Mouse (Mus musculus) embryonic facial prominence, embryonic 12.5 days (tissue): Measurements from ENCODE around the gene Dcps. TPM values are rescaled to one million over a fixed set of nuclear protein-coding genes. Genes with fewer than 3 reads are reported as not detected.

Experiments used
- ATAC-seq: fragments of 200-750 bp; cut with Nextera tagmentation; 2 replicates; pipeline ENCODE4 v1.8.0; 2017; ENCODE audit not compliant: insufficient number of reproducible peaks, insufficient read depth, low FRiP score, low TSS enrichment
- H3K27ac ChIP-seq: fragments of 300-500 bp; sonication (generic); 2 replicates; pipeline ENCODE4 v1.5.1; 2016; ENCODE audit warnings: mild to moderate bottlenecking
- H3K27me3 ChIP-seq: fragments of 300-500 bp; sonication (generic); 2 replicates; pipeline ENCODE4 v1.6.1; 2016; ENCODE audit warnings: mild to moderate bottlenecking, moderate library complexity
- H3K36me3 ChIP-seq: fragments of 300-500 bp; sonication (generic); 2 replicates; pipeline ENCODE4 v1.6.1; 2016; ENCODE audit warnings: mild to moderate bottlenecking
- H3K4me1 ChIP-seq: fragments of 300-500 bp; sonication (generic); 2 replicates; pipeline ENCODE4 v1.6.1; 2016
- H3K4me2 ChIP-seq: fragments of 300-500 bp; sonication (generic); replicated peaks from 2 replicates; pipeline ENCODE4 v1.6.1; 2016; ENCODE audit warnings: mild to moderate bottlenecking, moderate library complexity
- H3K4me3 ChIP-seq: fragments of 300-500 bp; sonication (generic); 2 replicates; pipeline ENCODE4 v1.5.1; 2016; ENCODE audit warnings: mild to moderate bottlenecking
- H3K9ac ChIP-seq: fragments of 300-500 bp; sonication (generic); 2 replicates; pipeline ENCODE4 v1.6.1; 2016; ENCODE audit warnings: mild to moderate bottlenecking, moderate library complexity
- H3K9me3 ChIP-seq: fragments of 300-500 bp; sonication (generic); 2 replicates; pipeline ENCODE4 v1.6.1; 2016; ENCODE audit warnings: mild to moderate bottlenecking, moderate library complexity
- WGBS: fragments of 180-500 bp; shearing (Covaris S2); methylation state at CpG from one replicate; pipeline ENCODE4 v1.1.7; 2016; 5-methylcytosine and 5-hydroxymethylcytosine counted together
- polyA plus RNA-seq: library from polyadenylated mRNA; unstranded; fragments of >200 nt; fragmentation: Nextera tagmentation; extraction: Ambion mirVana; gene quantifications from 2 replicates; pipeline ENCODE4 v1.2.1, GENCODE M21; 2016

Dcps gene
- polyA plus RNA-seq, 1 experiment from 2014 or later = 77.6 TPM

DNA sequence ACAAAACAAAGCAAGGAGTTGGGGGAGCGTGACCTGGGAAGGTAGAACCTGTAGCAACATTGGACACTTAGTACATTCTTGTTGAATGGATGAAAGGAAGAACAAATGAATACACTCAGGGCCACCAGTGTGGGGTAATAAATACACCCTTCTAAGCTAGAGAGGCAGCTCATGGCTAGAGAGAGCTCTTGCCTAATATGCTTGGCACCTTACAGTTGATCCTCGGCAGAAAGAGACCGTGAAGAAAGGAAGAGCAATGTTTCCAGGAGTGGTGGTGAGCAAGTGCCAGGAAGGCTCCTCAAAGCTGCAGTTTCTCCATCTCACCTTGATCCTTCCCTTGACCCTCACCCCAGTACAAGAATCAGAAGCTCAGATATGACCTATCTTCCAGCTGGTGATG lies 47.3 kb downstream of the Dcps start:
- Histone ChIP-seq H3K4me3 (no peak overlapping the region), H3K4me1 (no peaks in the 10 kb centered on the region), H3K27ac (no peak overlapping the region), H3K9me3 (no peaks in the 10 kb centered on the region), H3K4me2 (no peak overlapping the region), H3K9ac (no peak overlapping the region), H3K36me3 (peaks cover 29% of the 10 kb centered on the region), H3K27me3 (no peaks in the 10 kb centered on the region)
- WGBS = 91% methylated on average over 3 of the region's 3 CpGs
- ATAC-seq = no peak

- H3K9ac ChIP-seq = no peak overlapping the region
- no peak for ATAC-seq
- H3K36me3 ChIP-seq = peaks cover 29% of the 10 kb centered on the region
- no peaks in the 10 kb centered on the region for H3K27me3 ChIP-seq
- no peak overlapping the region for H3K4me3 ChIP-seq
- 94% methylated on average over 5 of the region's 5 CpGs for WGBS
- H3K4me2 ChIP-seq = no peak overlapping the region
- H3K9me3 ChIP-seq = no peaks in the 10 kb centered on the region
- H3K4me1 ChIP-seq = no peaks in the 10 kb centered on the region
- H3K27ac ChIP-seq = no peak overlapping the region
These were observed 48.3 kb downstream of the Dcps start for GRCm38 (mm10) chr9:35127561-35127960.

- Histone ChIP-seq H3K4me3 (no peak overlapping the region), H3K4me2 (no peak overlapping the region), H3K36me3 (peaks cover 28% of the 10 kb centered on the region), H3K27me3 (no peaks in the 10 kb centered on the region), H3K9ac (no peak overlapping the region), H3K27ac (no peak overlapping the region), H3K4me1 (no peaks in the 10 kb centered on the region), H3K9me3 (no peaks in the 10 kb centered on the region)
- ATAC-seq = no peak
- 87% methylated on average over 6 of the region's 6 CpGs for WGBS
These were observed 48.7 kb downstream of the Dcps start for GRCm38 (mm10) chr9:35127147-35127546.

- no peaks in the 10 kb centered on the region for H3K9me3 ChIP-seq
- H3K27me3 ChIP-seq = no peaks in the 10 kb centered on the region
- WGBS = 92% methylated on average over 8 of the region's 8 CpGs
- no peak for ATAC-seq
- no peaks in the 10 kb centered on the region for H3K4me1 ChIP-seq
- no peak overlapping the region for H3K4me2 ChIP-seq
- no peak overlapping the region for H3K9ac ChIP-seq
- no peak overlapping the region for H3K4me3 ChIP-seq
- H3K36me3 ChIP-seq = peaks cover 24% of the 10 kb centered on the region
- H3K27ac ChIP-seq = no peak overlapping the region
These were observed 51.2 kb downstream of the Dcps start for GRCm38 (mm10) chr9:35124678-35124955.

- H3K4me2 ChIP-seq = no peak overlapping the region
- WGBS = 80% methylated on average over 11 of the region's 11 CpGs
These were observed 51.8 kb downstream of the Dcps start for GRCm38 (mm10) chr9:35123804-35124677.

GRCm38 (mm10) chr9:35123456-35123803 lies 52.4 kb downstream of the Dcps start:
- H3K36me3 ChIP-seq = peaks cover 17% of the 10 kb centered on the region
- no peak overlapping the region for H3K9ac ChIP-seq
- ATAC-seq = no peak
- 46% methylated on average over 2 of the region's 2 CpGs for WGBS
- no peak overlapping the region for H3K27ac ChIP-seq
- H3K4me2 ChIP-seq = no peak overlapping the region
- H3K4me1 ChIP-seq = no peaks in the 10 kb centered on the region
- no peaks in the 10 kb centered on the region for H3K9me3 ChIP-seq
- H3K4me3 ChIP-seq = no peak overlapping the region
- H3K27me3 ChIP-seq = no peaks in the 10 kb centered on the region

More at GRCm38 (mm10) chr9:35123804-35124677, 51.8 kb downstream of the Dcps start:
- Histone ChIP-seq H3K9ac (no peak overlapping the region), H3K27ac (no peak overlapping the region; the same call in 1 of the 2 replicates), H3K36me3 (peaks cover 21% of the 10 kb centered on the region), H3K4me1 (no peaks in the 10 kb centered on the region), H3K4me3 (no peak overlapping the region), H3K9me3 (no peaks in the 10 kb centered on the region), H3K27me3 (no peaks in the 10 kb centered on the region)
- no peak for ATAC-seq

DNA sequence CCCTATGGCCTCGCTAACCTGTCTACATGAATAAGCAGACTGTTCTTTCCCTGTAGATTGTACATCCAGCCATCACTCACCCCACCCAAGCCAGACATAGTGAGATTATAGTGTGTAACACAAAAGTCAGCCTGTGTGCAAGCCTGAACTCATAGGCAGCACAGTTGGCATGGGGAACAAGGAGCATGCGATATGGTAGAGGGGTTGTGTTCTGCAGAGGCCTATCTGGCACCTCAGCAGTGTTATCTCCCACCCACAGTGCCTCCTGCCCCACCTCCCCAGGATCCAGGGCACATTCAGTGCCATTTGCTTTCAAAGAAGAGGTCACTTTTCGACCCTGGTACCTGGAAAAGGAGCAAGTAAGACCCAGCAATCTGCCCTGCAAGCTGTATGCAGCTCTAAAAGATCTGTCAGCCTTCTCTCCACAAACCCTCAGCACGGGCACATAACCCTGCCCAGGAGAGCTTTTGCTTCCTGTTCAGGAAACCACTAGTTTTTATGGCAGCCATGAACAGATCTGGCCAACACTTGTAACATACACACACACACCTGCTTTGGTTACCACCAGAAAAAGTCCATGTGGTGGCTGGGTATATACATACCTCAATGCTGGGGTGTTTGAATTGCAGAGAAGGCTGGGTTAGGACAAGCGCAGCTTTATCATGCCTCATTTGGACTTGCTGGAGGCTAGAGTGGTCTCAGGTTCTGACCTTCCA lies 53.2 kb downstream of the Dcps start:
- no peaks in the 10 kb centered on the region for H3K9me3 ChIP-seq
- ATAC-seq = no peak
- no peaks in the 10 kb centered on the region for H3K27me3 ChIP-seq
- no peak overlapping the region for H3K4me2 ChIP-seq
- peaks cover 15% of the 10 kb centered on the region; the same call in 1 of the 2 replicates for H3K36me3 ChIP-seq
- 74% methylated on average over 5 of the region's 5 CpGs for WGBS
- no peak overlapping the region for H3K27ac ChIP-seq
- no peak overlapping the region for H3K4me3 ChIP-seq
- H3K9ac ChIP-seq = no peak overlapping the region
- H3K4me1 ChIP-seq = peaks cover 5% of the 10 kb centered on the region; the same call in 1 of the 2 replicates

DNA sequence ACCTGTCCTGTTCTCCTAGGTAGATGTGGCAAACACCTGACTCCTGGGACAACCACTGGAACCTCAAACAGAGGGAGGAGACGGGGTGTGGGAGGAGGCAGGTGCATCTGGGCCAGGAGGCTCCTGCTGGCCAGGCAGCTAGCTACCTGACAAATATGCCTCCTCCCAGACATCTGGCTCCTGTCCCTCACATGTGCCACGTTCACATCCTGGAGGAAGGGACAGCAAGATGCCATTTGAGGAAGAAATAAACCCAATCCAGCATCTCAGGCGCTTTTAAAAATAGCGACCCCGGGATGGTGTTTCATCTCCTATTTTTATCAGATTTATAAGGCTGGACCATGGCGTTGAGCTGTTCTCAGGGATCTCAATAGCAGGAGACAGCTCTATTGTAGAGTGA lies 56.7 kb downstream of the Dcps start, which contains the start of gene St3gal4:
Gene St3gal4 (minus strand): TSS at position 101 of the 400 bp plus-strand sequence.
- H3K27me3 ChIP-seq = no peaks in the 10 kb centered on the region
- H3K36me3 ChIP-seq = no peaks in the 10 kb centered on the region
- H3K4me1 ChIP-seq = peaks cover 26% of the 10 kb centered on the region
- ATAC-seq = no peak
- no peaks in the 10 kb centered on the region for H3K9me3 ChIP-seq
- H3K4me3 ChIP-seq = no peak within 1 kb of the TSS
- WGBS = 83% methylated on average over 6 of the region's 6 CpGs
- no peak within 1 kb of the TSS for H3K27ac ChIP-seq
- H3K9ac ChIP-seq = no peak within 1 kb of the TSS
- H3K4me2 ChIP-seq = peak within 1 kb of the TSS; percentile 88

DNA sequence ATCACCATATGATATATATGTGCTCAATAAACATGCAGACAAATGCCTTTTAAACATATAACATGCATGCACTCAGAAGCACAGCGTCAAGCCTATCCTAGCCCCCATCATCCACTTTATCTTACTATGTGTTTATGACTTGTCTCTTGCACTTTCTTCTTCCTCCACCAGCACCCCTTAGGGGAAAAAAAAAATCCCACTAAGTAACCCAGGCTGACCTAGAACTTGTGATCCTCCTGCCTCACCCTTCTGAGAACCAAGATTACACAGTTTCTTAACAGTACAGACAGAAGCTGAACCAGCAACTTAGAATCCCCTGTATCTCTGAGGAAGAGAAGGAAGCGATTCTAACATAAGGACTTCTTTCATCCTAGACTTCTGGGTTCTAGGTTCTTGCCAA lies 57.3 kb downstream of the Dcps start:
- Histone ChIP-seq H3K4me2 (no peak overlapping the region), H3K9ac (no peak overlapping the region), H3K4me1 (peaks cover 29% of the 10 kb centered on the region), H3K27ac (no peak overlapping the region), H3K4me3 (no peak overlapping the region), H3K9me3 (no peaks in the 10 kb centered on the region), H3K27me3 (no peaks in the 10 kb centered on the region), H3K36me3 (no peaks in the 10 kb centered on the region)
- ATAC-seq = no peak
- WGBS = 90% methylated on average over 2 of the region's 2 CpGs

GRCm38 (mm10) chr9:35117384-35118295 lies 58.2 kb downstream of the Dcps start:
- H3K9ac ChIP-seq = peak overlapping the region; percentile 75
- H3K27me3 ChIP-seq = no peaks in the 10 kb centered on the region
- ATAC-seq = no peak
- H3K9me3 ChIP-seq = no peaks in the 10 kb centered on the region
- peak overlapping the region; percentile 61 for H3K4me3 ChIP-seq
- H3K36me3 ChIP-seq = no peaks in the 10 kb centered on the region
- peak overlapping the region; percentile 88 for H3K4me2 ChIP-seq
- H3K4me1 ChIP-seq = peaks cover 29% of the 10 kb centered on the region
- 23% methylated on average over 15 of the region's 15 CpGs for WGBS
- peak overlapping the region; percentile 88 for H3K27ac ChIP-seq
